Mouse (Mus musculus) spleen, adult 2 months (tissue): ENCODE measurements around the gene Tmem178. TPM values are rescaled to one million over a fixed set of nuclear protein-coding genes. Genes with fewer than 3 reads are reported as not detected.

ENCODE experiments used
- DNase-seq, 2 experiments: peaks; one replicate each; pipeline versions ENCODE4 v3.0.0 to v3.0.0-alpha.2; 2012 to 2021; ENCODE audit warnings: low spot score in 2 of 2, low read depth in 1 of 2
- H3K27ac ChIP-seq: fragments of 200-500 bp; 2 replicates; pipeline ENCODE4 v1.5.1; 2012; ENCODE audit warnings: low read length, inconsistent platforms; ENCODE audit not compliant: insufficient read depth
- H3K27me3 ChIP-seq: fragments of 200-500 bp; 2 replicates; pipeline ENCODE4 v1.6.1; 2012; ENCODE audit warnings: mild to moderate bottlenecking, moderate library complexity, low read length, inconsistent platforms; ENCODE audit not compliant: control insufficient read depth, insufficient read depth
- H3K36me3 ChIP-seq: fragments of 200-500 bp; 2 replicates; pipeline ENCODE4 v1.6.1; 2012; ENCODE audit warnings: mild to moderate bottlenecking, low read length, inconsistent platforms; ENCODE audit not compliant: control insufficient read depth, insufficient read depth
- H3K4me1 ChIP-seq: fragments of 200-500 bp; 2 replicates; pipeline ENCODE4 v1.6.1; 2011; ENCODE audit warnings: inconsistent platforms; ENCODE audit not compliant: control insufficient read depth, insufficient read depth, insufficient read length
- H3K4me3 ChIP-seq: fragments of 200-500 bp; 2 replicates; pipeline ENCODE4 v1.5.1; 2011; ENCODE audit warnings: mild to moderate bottlenecking, inconsistent platforms; ENCODE audit not compliant: insufficient read depth, insufficient read length; ENCODE audit errors: extremely low read depth
- CTCF ChIP-seq: fragments of 200-500 bp; IDR thresholded peaks from 2 replicates; pipeline ENCODE4 v1.5.1; 2011; ENCODE audit warnings: mild to moderate bottlenecking, inconsistent platforms; ENCODE audit not compliant: insufficient read depth, insufficient read length, insufficient replicate concordance; ENCODE audit errors: extremely low read depth
- POLR2A ChIP-seq: fragments of 200-500 bp; IDR thresholded peaks from 2 replicates; pipeline ENCODE4 v1.6.1; 2011; ENCODE audit warnings: low read depth, low read length, inconsistent platforms
- WGBS: fragments of 180-500 bp; shearing (Covaris S2); methylation state at CpG from one replicate; pipeline ENCODE4 v1.1.7; 2018; 5-methylcytosine and 5-hydroxymethylcytosine counted together
- polyA plus RNA-seq: library from polyadenylated mRNA; depleted of rRNA; stranded (reverse); fragments of >200 nt; gene quantifications from 2 replicates; pipeline ENCODE4 v1.2.3, GENCODE M21; 2012

Tmem178 gene
- polyA plus RNA-seq, 1 experiment = 0.61 TPM

GRCm38 (mm10) chr17:80970716-80971115 lies 26.3 kb downstream of the Tmem178 start:
- no peak for DNase-seq
- 85% methylated on average over 10 of the region's 10 CpGs for WGBS
- H3K27me3 ChIP-seq = no peaks in the 10 kb centered on the region

GRCm38 (mm10) chr17:80972891-80973290 lies 28.5 kb downstream of the Tmem178 start:
- WGBS = 94% methylated on average over 7 of the region's 7 CpGs
- H3K4me3 ChIP-seq = no peak overlapping the region
- no peaks in the 10 kb centered on the region for H3K4me1 ChIP-seq
- H3K36me3 ChIP-seq = no peaks in the 10 kb centered on the region
- DNase-seq = no peak
- no peaks in the 10 kb centered on the region for H3K27me3 ChIP-seq
- no peak overlapping the region for H3K27ac ChIP-seq
- no peak for TF ChIP-seq POLR2A
- no peak for TF ChIP-seq CTCF

More at GRCm38 (mm10) chr17:80970716-80971115, 26.3 kb downstream of the Tmem178 start:
- no peaks in the 10 kb centered on the region for H3K36me3 ChIP-seq
- no peak overlapping the region for H3K27ac ChIP-seq
- no peak overlapping the region for H3K4me3 ChIP-seq
- TF ChIP-seq POLR2A (no peak), CTCF (no peak)
- H3K4me1 ChIP-seq = no peaks in the 10 kb centered on the region

DNA sequence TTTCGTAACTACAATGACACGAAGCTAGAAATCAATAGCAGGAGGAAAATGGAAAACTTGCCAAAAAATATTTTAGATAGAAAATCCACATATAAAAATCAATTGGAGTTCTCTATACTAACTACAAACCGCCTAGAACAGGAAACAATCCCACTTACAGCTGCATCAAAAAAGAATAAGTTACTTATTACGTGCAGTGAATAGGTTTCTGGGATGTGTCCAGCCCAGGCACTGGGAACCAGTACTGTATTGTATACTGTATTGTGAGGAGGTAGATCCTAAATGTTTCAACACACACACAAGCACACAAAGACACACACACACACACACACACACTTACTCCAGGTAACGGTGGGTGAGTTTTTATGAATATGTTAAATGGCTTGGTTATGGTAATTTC lies 32.8 kb downstream of the Tmem178 start:
- no peaks in the 10 kb centered on the region for H3K27me3 ChIP-seq
- H3K36me3 ChIP-seq = no peaks in the 10 kb centered on the region
- H3K4me1 ChIP-seq = no peaks in the 10 kb centered on the region
- no peak overlapping the region for H3K4me3 ChIP-seq
- no peak for TF ChIP-seq CTCF
- no peak for TF ChIP-seq POLR2A
- no peak for DNase-seq
- no peak overlapping the region for H3K27ac ChIP-seq
- 91% methylated on average over 5 of the region's 5 CpGs for WGBS

DNA sequence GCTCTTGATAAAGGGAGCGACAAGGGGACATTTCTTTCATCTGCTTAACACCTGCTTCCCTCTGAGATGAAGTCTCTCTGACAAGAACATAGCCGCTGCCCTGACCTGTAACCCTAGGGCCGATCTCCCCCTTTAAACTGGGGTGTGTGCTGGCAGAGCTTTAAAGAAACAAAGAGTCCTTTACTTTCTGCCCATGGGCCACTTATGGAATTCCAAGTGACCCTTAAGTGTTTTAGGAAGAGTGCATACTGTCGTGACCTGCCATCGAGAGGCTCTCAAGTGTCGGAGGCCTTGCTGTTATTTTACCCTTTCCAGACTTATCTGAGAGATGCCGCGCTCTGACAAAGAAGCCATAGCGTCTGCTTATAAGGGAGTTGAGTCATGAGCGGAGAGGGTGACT lies 35.7 kb downstream of the Tmem178 start:
- H3K27me3 ChIP-seq = no peaks in the 10 kb centered on the region; the same call in 1 of the 2 replicates
- no peaks in the 10 kb centered on the region for H3K4me1 ChIP-seq
- no peaks in the 10 kb centered on the region for H3K36me3 ChIP-seq
- H3K4me3 ChIP-seq = no peak overlapping the region
- no peak overlapping the region for H3K27ac ChIP-seq
- 91% methylated on average over 10 of the region's 10 CpGs for WGBS
- no peak for DNase-seq
- no peak for TF ChIP-seq POLR2A
- no peak for TF ChIP-seq CTCF

- no peaks in the 10 kb centered on the region; the same call in 1 of the 2 replicates for H3K27me3 ChIP-seq
- no peak for TF ChIP-seq POLR2A
- no peak for TF ChIP-seq CTCF
- no peaks in the 10 kb centered on the region for H3K36me3 ChIP-seq
- H3K27ac ChIP-seq = no peak overlapping the region
- no peaks in the 10 kb centered on the region for H3K4me1 ChIP-seq
- H3K4me3 ChIP-seq = no peak overlapping the region
- 81% methylated on average over 12 of the region's 12 CpGs for WGBS
- DNase-seq = no peak
Measured at GRCm38 (mm10) chr17:80981721-80982411, 37.4 kb downstream of the Tmem178 start.

GRCm38 (mm10) chr17:80982412-80982787 lies 38.0 kb downstream of the Tmem178 start:
- Histone ChIP-seq H3K4me1 (no peaks in the 10 kb centered on the region), H3K27ac (no peak overlapping the region), H3K36me3 (no peaks in the 10 kb centered on the region), H3K4me3 (no peak overlapping the region), H3K27me3 (no peaks in the 10 kb centered on the region; the same call in 1 of the 2 replicates)
- WGBS = 10% methylated on average over 8 of the region's 8 CpGs
- peak in 1 of 2 experiments; percentile 9 for DNase-seq
- no peak for TF ChIP-seq POLR2A
- TF ChIP-seq CTCF = peak; percentile 29; the same call in 1 of the 2 replicates

GRCm38 (mm10) chr17:80982976-80983375 lies 38.5 kb downstream of the Tmem178 start:
- no peaks in the 10 kb centered on the region for H3K4me1 ChIP-seq
- no peaks in the 10 kb centered on the region; the same call in 1 of the 2 replicates for H3K27me3 ChIP-seq
- H3K4me3 ChIP-seq = no peak overlapping the region
- WGBS = 84% methylated on average over 10 of the region's 10 CpGs
- H3K27ac ChIP-seq = no peak overlapping the region
- TF ChIP-seq POLR2A (no peak), CTCF (no peak)
- H3K36me3 ChIP-seq = no peaks in the 10 kb centered on the region
- no peak for DNase-seq
